Mouse (Mus musculus): Measurements from ENCODE around the gene Nfia.

Nfia gene

GRCm38 (mm10) chr4:98126003-98126677 is 353.6 kb downstream of the Nfia start:
- no peak for DNase-seq (ENCODE audit: low spot score in 2 of 2)

GRCm38 (mm10) chr4:98130798-98131197 is 358.3 kb downstream of the Nfia start:
- DNase-seq (ENCODE audit: low spot score in 2 of 2): no peak

- DNase-seq (ENCODE audit: low spot score in 2 of 2): no peak
These were observed 361.5 kb downstream of the Nfia start for GRCm38 (mm10) chr4:98134027-98134426.

GRCm38 (mm10) chr4:98136072-98136471 is 363.5 kb downstream of the Nfia start:
- DNase-seq (ENCODE audit: low spot score in 2 of 2): no peak

- DNase-seq (ENCODE audit: low spot score in 2 of 2): no peak
These were observed 370.4 kb downstream of the Nfia start for GRCm38 (mm10) chr4:98142879-98143436.

- no peak for DNase-seq (ENCODE audit: low spot score in 2 of 2)
These were observed 378.0 kb downstream of the Nfia start for GRCm38 (mm10) chr4:98150576-98150975.

GRCm38 (mm10) chr4:98157921-98158320 is 385.4 kb downstream of the Nfia start:
- DNase-seq (ENCODE audit: low spot score in 2 of 2): no peak

GRCm38 (mm10) chr4:98166379-98166778 is 393.8 kb downstream of the Nfia start:
- DNase-seq (ENCODE audit: low spot score in 2 of 2): no peak
